Mouse (Mus musculus) G1E (cell line): ENCODE data around the gene Dhtkd1. TPM values are rescaled to one million over a fixed set of nuclear protein-coding genes. Genes with fewer than 3 reads are reported as not detected.
"Not testable (repeated sequence)": the region's sequence is repeated elsewhere in the genome, so short reads cannot be mapped to it uniquely, and the experiment has no call there.

ENCODE experiments used
- ATAC-seq: 2 replicates; pipeline ENCODE4 v1.8.0; 2016; ENCODE audit warnings: mild to moderate bottlenecking; ENCODE audit not compliant: insufficient number of reproducible peaks, poor library complexity, low FRiP score, severe bottlenecking; ENCODE audit errors: extremely low read depth
- DNase-seq: peaks from one replicate; pipeline ENCODE4 v3.0.0; 2012; ENCODE audit warnings: low spot score
- H3K27me3 ChIP-seq: 2 replicates; pipeline ENCODE4 v1.6.1; 2012; ENCODE audit warnings: mild to moderate bottlenecking, low read length, inconsistent platforms; ENCODE audit not compliant: insufficient read depth
- H3K36me3 ChIP-seq: replicated peaks from 2 replicates; pipeline ENCODE3; 2012; ENCODE audit warnings: mild to moderate bottlenecking, inconsistent platforms
- H3K4me1 ChIP-seq: 2 replicates; pipeline ENCODE4 v1.6.1; 2012; ENCODE audit warnings: low read depth, low read length, inconsistent platforms, mixed read lengths; ENCODE audit not compliant: insufficient read depth
- H3K4me3 ChIP-seq: 2 replicates; pipeline ENCODE4 v1.5.1; 2012; ENCODE audit warnings: low read depth, mild to moderate bottlenecking, inconsistent platforms, low read length, moderate library complexity, mixed read lengths
- H3K9me3 ChIP-seq: replicated peaks from 2 replicates; pipeline ENCODE4 v1.6.1; 2012; ENCODE audit warnings: inconsistent platforms
- CTCF ChIP-seq: IDR thresholded peaks from 2 replicates; pipeline ENCODE4 v1.5.1; 2012; ENCODE audit warnings: low read depth, low read length, inconsistent platforms, mixed read lengths
- GATA1 ChIP-seq: IDR thresholded peaks from 2 replicates; pipeline ENCODE4 v1.6.1; 2012; ENCODE audit warnings: borderline replicate concordance, low read length, inconsistent platforms, mixed read lengths
- GATA2 ChIP-seq: IDR thresholded peaks from 2 replicates; pipeline ENCODE4 v1.6.1; 2012; ENCODE audit warnings: low read depth, low read length, inconsistent platforms, borderline replicate concordance
- POLR2AphosphoS5 ChIP-seq: IDR thresholded peaks from 2 replicates; pipeline ENCODE4 v1.6.1; 2012; ENCODE audit warnings: low read depth, low read length, inconsistent platforms; ENCODE audit not compliant: insufficient replicate concordance
- TAL1 ChIP-seq: conservative IDR thresholded peaks from 2 replicates; pipeline ENCODE4 v1.6.1; 2012; ENCODE audit warnings: low read depth, low read length, inconsistent platforms, mixed read lengths
- polyA plus RNA-seq: library from polyadenylated mRNA; stranded (reverse); fragments of >175 nt; gene quantifications from 2 replicates; pipeline ENCODE4 v1.2.3, GENCODE M21; 2012
- total RNA-seq, 2 experiments: library from RNA; stranded (forward) in 1 of 2; stranded (reverse) in 1 of 2; fragments of 200-1000 nt in 1 of 2; fragments of >200 nt in 1 of 2; fragmentation: Nextera tagmentation in 1 of 2; gene quantifications; 2 replicates each; pipeline ENCODE4 v1.2.3; 2014 to 2017

The Dhtkd1 gene
- total RNA-seq (2014; fragmentation: Nextera tagmentation) = not detected in 2 replicates
- total RNA-seq (2017) = 0.11 TPM in 1 of 2 replicates, not detected in the other
- polyA plus RNA-seq = 0.02 TPM in 1 of 2 replicates, not detected in the other

- H3K36me3 ChIP-seq = no peaks in the 10 kb centered on the region
- DNase-seq (no peak), ATAC-seq (no peak)
- no peak within 1 kb of the TSS; the same call in 1 of the 2 replicates for H3K4me3 ChIP-seq
- TF ChIP-seq TAL1 (no peak), CTCF (no peak), GATA1 (no peak), POLR2AphosphoS5 (no peak), GATA2 (no peak)
- H3K9me3 ChIP-seq = no peaks in the 10 kb centered on the region
- peaks cover 26% of the 10 kb centered on the region for H3K27me3 ChIP-seq
- H3K4me1 ChIP-seq = peaks cover 6% of the 10 kb centered on the region
Measured at GRCm38 (mm10) chr2:5942416-5943032, at the start of gene Dhtkd1. Gene Dhtkd1 (minus strand): TSS chr2:5942792.

- TF ChIP-seq GATA1 = no peak
- no peak for TF ChIP-seq GATA2
- no peak for TF ChIP-seq CTCF
- TF ChIP-seq POLR2AphosphoS5 = no peak
- TF ChIP-seq TAL1 = no peak
- DNase-seq = no peak
- peaks cover 62% of the 10 kb centered on the region for H3K36me3 ChIP-seq
- H3K4me1 ChIP-seq = no peaks in the 10 kb centered on the region
- no peak for ATAC-seq
- no peaks in the 10 kb centered on the region for H3K27me3 ChIP-seq
- no peaks in the 10 kb centered on the region for H3K9me3 ChIP-seq
- H3K4me3 ChIP-seq = no peak overlapping the region
Measured at GRCm38 (mm10) chr2:5977532-5977931, 34.9 kb upstream of the Dhtkd1 start.

- DNase-seq = not testable (repeated sequence)
Measured at GRCm38 (mm10) chr2:5970629-5971028, 28.0 kb upstream of the Dhtkd1 start.

GRCm38 (mm10) chr2:5965972-5966371, 23.4 kb upstream of the Dhtkd1 start:
- TF ChIP-seq POLR2AphosphoS5 (no peak), GATA1 (no peak)
- no peaks in the 10 kb centered on the region for H3K4me1 ChIP-seq
- H3K27me3 ChIP-seq = no peaks in the 10 kb centered on the region
- no peak overlapping the region for H3K4me3 ChIP-seq
- H3K9me3 ChIP-seq = no peaks in the 10 kb centered on the region
- peaks cover 45% of the 10 kb centered on the region for H3K36me3 ChIP-seq
- no peak for ATAC-seq
- DNase-seq = no peak

More at GRCm38 (mm10) chr2:5970629-5971028, 28.0 kb upstream of the Dhtkd1 start:
- H3K4me3 ChIP-seq, ATAC-seq, H3K4me1 ChIP-seq, H3K27me3 ChIP-seq, H3K9me3 ChIP-seq: not testable (repeated sequence)
- H3K36me3 ChIP-seq = peaks cover 34% of the 10 kb centered on the region

- peaks cover 50% of the 10 kb centered on the region for H3K36me3 ChIP-seq
- not testable (repeated sequence) for H3K27me3 ChIP-seq, DNase-seq, ATAC-seq, H3K9me3 ChIP-seq, H3K4me1 ChIP-seq, H3K4me3 ChIP-seq
Measured at GRCm38 (mm10) chr2:5963729-5964128, 21.1 kb upstream of the Dhtkd1 start.

- Histone ChIP-seq H3K4me1 (peaks cover 4% of the 10 kb centered on the region; the same call in 1 of the 2 replicates), H3K9me3 (no peaks in the 10 kb centered on the region), H3K36me3 (peaks cover 59% of the 10 kb centered on the region), H3K4me3 (no peak overlapping the region), H3K27me3 (no peaks in the 10 kb centered on the region)
- DNase-seq (no peak), ATAC-seq (no peak)
- TF ChIP-seq POLR2AphosphoS5 (no peak), CTCF (no peak), GATA2 (no peak), TAL1 (no peak), GATA1 (no peak)
Measured at GRCm38 (mm10) chr2:5962265-5962664, 19.7 kb upstream of the Dhtkd1 start.

- Histone ChIP-seq H3K36me3 (peaks cover 59% of the 10 kb centered on the region), H3K4me1 (peaks cover 12% of the 10 kb centered on the region; the same call in 1 of the 2 replicates), H3K27me3 (no peaks in the 10 kb centered on the region), H3K4me3 (no peak overlapping the region), H3K9me3 (no peaks in the 10 kb centered on the region)
- no peak for TF ChIP-seq TAL1
- no peak for TF ChIP-seq GATA1
- no peak for ATAC-seq
- DNase-seq = no peak
Measured at GRCm38 (mm10) chr2:5957705-5958104, 15.1 kb upstream of the Dhtkd1 start.
